Mouse (Mus musculus) layer of hippocampus, adult 8-10 months (tissue): ENCODE data around the gene Pdlim4. TPM values are rescaled to one million over a fixed set of nuclear protein-coding genes. Genes with fewer than 3 reads are reported as not detected.

Experiments
- DNase-seq, 2 experiments: peaks; one replicate each; pipeline ENCODE4 v3.0.0; 2022; ENCODE audit warnings: low spot score in 2 of 2
- total RNA-seq, 4 experiments: library from RNA; stranded (reverse); gene quantifications; 2 replicates each; pipeline ENCODE4 v1.2.4; 2022

Gene Pdlim4
- total RNA-seq, 4 experiments from 2014 or later, result 16.4 to 25.2 (median 21.2) TPM

DNA sequence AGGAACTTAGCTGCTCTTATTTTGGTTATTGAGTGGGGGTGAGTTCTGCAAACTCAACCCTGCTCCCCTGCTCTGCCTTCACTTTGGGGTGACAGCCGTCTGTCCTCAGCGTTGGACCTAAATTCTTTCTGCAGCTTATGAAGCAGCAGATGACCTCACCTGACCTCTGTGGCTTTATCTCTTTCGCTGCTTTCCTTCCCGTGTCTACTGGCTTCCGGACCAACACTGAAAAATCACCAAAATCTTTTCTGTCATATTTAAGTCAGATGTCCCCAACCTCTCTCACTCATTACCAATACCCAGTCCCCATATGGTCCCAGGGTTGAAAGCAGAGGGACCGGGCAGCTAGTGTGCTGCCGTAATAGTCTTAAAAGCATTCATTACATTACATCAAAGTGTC is 23.4 kb upstream of the Pdlim4 start:
- DNase-seq, result no peak

DNA sequence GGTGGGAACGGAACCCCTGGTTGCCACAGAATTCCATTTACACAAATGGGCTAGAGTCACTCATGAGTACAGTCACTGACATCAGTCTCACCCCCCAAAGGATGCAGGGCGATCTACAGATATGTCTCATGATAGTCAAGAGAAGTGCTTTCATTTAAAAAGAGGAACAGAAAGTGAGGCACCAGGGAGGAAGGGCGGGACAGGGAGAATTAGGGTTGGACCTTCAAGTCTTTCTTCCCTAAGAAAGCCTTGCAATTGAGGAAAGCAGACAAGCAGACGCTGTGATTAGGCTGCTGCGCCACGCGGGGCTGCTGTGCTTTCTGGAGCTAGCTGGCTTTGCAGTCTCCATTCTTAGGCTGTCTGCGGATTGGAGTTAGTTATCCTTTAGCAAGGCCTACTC is 22.9 kb upstream of the Pdlim4 start:
- no peak for DNase-seq

DNA sequence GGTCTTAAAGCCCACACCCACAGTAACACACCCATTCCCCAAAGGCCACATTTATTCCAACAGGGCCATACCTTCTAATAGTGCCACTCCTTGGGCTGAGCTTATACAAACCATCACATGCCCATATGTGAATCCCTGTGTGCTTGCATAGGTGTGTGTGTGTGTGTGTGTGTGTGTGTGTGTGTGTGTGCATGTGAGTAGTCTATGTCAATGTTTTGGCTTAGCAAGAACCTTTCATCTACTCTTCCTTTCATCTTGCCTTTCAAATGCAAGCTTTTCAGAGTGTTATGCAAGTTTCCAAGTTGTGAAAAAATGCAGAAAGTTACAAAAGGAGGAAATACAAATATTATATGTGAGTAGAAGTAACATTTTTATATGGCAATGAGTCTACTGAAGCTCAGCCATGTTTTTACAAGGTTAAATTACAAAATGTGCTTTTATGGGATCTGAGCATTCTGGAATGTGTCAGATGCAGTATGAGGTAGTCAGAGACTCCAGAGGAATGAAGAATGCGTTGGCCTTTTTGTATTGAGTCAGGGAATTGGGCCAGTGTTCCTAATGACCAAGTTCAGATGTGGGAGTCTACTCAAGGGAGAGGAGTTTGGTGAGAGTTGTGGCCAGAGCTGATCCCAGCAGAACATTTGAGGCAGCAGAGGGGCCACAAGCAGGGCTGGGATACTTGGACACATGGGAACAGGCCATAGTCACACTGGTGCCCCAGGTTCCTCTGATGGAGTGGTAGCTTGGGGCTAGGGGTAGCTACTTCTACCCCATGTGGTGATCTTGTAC is 21.5 kb upstream of the Pdlim4 start:
- DNase-seq, result no peak

DNA sequence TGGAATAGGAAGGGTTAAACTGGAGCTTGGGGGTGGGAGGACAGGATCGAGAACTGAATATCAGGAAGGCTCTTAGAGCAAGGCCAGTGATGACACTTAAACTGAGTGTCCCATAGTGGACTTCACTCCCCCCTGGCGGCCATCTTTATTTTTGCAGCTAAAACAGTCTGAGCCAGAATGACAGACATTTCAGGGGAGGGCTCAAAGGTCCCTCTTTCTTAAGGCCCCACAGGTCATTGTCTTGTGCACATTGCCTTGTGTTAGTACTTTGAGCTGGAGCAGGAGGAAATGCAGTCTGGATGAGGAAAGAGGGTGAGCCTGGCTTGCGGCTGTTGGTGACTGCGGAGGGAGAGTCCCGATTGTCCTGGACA is 20.1 kb upstream of the Pdlim4 start:
- DNase-seq, result peak in 1 of 2 experiments; percentile 74

DNA sequence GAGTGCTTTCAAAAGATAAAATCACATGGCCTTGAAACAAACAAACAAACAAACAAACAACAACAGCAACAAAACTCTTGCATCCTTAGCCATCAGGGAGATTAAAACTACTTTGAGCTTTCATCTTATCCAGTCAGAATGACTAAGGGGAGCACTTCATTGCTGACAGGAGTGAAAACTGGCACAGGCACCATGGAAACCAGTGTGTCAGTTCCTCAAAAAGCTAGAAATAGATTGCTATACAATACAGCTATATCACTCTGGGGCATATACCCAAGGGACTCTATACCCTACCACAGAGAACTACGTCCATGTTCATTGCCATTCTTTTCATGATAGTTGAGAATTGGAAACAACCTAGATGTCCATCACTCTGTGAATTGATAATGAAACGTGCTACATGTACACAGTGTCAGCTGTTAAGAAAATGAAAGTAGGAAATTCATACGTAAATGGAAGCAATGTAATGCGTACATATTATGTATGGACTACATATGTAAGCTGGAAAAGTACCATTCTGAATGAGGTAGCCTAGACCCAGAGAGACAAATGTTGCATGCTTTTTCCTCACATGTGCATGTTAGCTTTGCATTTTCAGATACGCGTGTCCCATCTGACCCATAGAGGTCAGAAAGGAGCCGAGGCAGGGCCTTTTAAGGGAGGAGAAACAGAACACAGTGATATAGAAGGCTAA is 19.6 kb upstream of the Pdlim4 start:
- DNase-seq, result no peak

DNA sequence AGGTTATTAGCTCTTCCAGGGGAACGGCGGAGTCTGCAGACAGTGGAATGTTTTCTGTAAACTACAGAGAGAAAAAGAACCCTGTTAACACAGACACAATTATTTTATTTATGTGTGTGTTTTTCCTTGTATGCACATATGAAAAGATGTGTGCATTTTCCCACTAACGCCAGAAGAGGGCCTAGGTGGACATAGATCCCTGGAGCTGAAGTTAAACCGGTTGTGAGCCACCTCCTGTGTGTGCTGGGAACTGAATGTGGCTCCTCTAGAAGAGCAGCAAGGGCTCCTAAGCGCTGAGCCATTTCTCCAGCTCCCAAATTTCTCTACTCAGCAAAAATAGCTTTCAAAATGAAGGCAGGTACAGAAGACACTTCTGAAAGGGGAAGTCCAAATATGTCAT is 17.0 kb upstream of the Pdlim4 start:
- no peak for DNase-seq

DNA sequence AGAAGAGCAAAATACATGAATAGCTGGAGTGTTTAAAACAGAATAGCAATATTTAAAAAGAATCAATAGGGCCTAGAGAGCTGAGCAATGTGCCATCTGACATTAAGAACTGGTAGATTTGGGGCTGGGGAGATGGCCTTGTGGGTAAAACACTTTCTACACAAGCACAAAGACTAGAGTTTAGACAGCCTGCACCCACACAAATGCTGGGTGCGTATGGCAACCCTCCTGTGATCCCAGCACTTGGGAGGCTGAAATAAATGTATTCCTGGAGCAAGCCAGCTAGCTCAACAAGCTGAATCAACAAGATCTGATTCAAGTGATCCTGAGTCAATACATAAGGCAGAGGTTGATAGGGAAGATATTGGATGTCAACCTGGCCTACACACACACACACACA is 16.2 kb upstream of the Pdlim4 start:
- no peak for DNase-seq

DNA sequence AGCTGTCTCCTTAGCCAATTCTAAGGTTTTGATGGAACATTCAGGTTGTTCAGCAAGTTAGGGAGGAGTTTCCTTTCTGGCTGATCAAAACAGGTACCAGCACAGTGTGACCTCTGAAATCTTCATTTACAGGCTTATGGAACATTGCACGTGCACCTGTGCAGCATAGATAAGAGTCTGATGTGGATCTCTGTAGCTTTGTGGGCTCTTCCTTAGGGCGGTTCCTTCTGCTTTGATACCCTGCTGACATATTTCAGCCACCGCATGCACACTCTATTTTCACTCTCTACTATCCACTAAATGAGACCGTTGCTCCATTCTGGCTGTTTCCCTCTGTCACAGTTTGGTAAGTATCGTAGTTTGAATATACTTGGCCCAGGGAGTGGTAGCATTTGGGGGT is 13.9 kb upstream of the Pdlim4 start:
- no peak for DNase-seq

DNA sequence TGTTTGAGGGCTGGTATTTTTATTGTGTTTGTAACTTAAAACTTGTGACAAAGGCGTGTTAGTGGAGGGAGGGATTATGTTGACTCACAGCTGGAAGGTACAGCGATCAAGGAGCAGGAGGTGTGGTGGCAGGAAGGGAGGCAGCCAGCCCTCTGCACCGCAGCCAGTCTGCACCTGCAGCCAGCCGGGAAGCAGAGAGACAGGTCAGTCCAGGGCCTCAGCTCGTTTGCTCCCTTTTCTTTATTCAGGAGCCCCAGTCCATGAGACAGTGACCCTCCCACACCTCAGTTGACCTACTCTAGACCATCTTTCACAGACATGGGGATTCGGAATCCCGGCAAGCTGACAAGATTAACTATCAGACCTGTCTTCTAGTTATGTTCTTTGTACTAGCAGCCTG is 11.6 kb upstream of the Pdlim4 start:
- no peak for DNase-seq

DNA sequence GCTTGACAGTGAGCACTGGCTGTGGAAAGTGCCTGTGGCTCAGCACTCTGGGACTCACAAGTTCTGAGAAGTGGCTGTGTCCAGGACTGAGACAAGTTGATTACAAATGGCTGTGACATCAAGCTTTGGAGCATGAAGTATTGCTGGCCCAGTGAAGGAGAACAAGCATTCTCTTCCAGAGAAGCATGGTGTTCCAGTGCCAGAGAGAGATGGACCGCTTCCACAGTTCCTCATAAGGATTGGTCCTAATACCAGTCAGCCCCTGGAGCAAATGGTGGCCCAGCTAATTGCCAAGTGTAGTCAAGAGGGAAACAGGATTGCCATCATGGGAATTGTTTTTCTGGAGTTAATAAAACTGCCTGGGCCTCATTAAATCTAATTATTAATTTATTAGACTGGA is 7.3 kb upstream of the Pdlim4 start:
- no peak for DNase-seq

DNA sequence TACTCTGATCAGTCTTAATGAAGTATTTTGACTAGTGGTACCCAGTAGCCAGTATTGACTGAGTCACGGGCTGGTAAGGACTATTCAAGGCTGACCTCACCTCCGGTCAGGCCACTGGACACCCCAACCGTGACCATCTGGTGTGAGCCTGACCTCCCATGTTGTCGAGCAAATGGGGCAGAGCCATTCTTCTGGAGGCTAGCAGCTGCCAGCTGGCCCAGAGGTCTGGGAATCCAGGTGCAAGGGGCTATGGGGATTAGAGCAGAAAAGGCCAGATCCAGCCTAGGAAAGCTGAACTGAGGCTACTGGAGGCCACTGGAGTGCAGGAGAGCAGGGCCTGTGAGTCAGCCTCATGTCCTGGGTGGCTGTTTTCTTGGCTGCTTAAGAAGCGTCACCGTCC is 6.5 kb upstream of the Pdlim4 start:
- no peak for DNase-seq

DNA sequence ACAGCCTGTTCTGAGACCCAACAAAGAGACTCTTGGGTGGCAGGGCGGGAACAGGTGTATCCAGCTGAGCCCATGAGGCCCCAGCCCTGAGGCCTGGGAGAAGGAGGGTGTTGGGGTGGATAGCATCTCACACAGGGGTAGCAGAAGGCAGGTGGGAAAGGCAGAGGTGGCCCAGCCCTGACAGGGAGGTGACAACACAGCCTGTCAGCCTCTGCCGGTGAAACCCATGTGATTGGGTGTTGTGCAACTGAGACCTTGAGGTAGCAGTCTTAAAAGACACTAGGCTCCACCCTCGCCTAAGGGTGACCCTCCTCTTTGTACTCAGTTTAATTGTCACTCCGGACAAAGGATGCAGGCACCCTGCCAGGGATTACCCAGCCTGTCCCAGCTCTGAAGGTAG is 4.5 kb upstream of the Pdlim4 start:
- no peak for DNase-seq

DNA sequence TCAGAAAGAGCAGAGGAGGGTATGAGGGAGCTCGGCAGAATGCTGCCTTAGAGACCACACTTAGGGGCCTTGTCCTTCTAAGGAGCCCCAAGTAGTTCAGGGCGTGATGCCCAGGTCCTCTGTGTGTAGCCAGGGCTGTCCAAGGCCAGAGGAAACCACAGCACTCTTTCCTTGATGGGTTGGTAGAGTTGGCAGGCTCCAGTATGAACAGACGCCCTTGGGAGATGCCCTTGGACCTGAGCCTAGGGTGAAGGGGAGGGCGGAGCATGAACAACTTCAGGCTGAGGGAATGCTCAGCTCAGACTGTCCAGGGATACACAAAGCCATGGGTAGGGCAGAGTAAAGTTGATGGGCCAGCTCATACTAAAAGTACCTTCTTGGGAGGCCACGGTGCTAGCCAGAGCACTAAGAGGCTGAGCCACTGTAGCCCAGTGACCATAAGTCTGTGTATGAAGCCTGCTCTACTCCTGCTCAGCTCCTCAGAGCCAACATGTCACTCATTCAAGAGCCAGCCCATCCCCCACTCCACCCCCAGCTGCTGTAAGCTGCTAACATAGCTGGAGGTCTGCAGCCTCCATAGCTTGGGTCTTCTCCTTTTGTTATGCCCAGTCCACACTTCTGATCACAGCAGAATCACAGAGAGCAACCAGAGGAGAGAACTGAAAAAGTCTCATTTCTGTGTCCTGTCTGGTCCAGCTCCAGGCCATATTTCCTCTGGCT is 3.1 kb upstream of the Pdlim4 start:
- DNase-seq, result no peak

DNA sequence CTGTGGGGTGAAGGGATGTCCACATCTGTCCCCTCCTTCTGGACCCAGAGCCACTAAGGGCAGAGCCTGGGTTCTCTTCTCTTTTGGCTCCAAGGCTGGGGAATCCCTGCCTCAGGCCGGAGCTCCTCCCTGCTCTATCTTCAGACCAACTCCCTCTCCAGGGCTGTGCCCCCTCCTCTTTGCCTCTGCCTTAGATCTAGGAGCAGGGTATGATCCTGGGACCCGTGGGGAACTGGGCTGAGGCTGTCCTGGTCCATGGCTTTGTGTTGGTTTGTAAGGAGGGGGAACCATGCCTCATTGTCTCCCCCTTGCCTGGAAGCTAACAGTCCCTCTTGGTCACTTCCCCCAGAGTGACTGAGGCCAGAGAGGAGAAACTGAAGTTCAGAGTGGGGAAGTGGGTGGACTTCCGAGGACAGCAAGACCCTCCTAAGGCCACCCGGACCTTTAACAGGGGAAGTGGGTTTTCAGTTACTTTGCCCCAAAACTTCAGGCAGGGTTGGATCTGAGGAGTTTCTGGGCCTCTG is 756 bp downstream of the Pdlim4 start:
- DNase-seq, result no peak

DNA sequence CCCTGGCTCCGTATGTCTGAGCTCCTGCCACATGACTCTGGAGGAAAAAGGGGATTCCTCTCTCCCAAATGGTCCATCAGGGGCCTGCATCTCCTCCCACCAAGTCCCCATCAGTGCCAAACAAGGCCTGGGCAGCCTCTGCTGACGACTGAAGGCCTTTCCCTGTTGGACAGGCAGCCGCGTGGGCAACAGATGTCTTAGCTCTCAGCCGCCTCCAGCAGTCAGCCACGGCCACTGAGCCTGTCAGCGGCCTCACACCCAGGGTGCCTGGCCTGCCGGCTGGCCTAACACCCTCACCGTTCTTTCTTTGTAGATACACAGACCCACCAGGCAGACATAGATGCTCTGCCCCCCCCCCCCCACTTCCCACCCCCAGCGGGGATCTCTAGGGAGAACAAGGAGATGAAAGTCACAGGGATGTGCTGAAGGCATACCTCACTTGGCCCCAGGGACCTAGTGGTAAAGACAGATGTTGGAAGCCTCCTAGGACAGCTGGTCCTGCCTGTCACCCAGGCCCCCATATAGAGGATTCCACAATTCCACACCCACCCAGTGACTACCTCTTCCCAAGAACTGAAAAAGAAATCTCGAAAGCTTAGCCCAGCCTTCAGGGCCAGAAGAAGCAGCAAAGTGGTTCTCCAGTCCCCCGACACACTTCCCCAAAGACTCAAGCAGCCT is 1.4 kb downstream of the Pdlim4 start:
- no peak for DNase-seq

DNA sequence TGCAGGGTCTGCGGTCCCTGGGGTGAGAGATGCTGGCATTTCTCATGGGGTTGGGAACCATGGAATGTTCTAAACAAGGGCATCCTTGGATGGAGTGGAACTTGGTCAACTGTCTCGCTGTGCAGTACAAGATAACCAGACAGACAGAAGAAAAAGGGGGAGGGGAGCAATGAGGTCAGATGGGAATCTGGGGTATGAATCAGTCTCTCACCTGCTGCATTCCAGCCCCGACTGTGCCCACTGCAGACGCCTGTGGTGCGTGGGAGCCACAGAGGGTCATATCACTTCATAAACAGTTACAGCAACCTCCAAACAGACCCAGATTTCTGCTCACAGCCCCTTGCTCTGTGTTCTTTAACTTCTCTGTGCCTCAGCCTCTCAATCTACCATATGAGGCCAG is 2.4 kb downstream of the Pdlim4 start:
- DNase-seq, result no peak

DNA sequence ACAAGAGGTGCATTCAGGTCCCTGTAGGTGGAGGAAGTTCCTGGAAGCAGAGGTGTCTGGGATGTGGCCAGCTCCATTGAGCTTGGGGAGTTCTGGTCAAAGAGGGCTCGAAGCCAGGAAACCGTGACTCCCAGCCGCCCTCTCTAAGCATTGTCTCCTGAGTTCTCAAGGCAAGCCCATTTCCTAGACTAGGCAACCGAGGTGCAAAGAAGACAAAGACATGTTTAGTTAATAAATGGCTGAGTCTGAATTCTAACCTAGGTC is 3.0 kb downstream of the Pdlim4 start:
- no peak for DNase-seq

DNA sequence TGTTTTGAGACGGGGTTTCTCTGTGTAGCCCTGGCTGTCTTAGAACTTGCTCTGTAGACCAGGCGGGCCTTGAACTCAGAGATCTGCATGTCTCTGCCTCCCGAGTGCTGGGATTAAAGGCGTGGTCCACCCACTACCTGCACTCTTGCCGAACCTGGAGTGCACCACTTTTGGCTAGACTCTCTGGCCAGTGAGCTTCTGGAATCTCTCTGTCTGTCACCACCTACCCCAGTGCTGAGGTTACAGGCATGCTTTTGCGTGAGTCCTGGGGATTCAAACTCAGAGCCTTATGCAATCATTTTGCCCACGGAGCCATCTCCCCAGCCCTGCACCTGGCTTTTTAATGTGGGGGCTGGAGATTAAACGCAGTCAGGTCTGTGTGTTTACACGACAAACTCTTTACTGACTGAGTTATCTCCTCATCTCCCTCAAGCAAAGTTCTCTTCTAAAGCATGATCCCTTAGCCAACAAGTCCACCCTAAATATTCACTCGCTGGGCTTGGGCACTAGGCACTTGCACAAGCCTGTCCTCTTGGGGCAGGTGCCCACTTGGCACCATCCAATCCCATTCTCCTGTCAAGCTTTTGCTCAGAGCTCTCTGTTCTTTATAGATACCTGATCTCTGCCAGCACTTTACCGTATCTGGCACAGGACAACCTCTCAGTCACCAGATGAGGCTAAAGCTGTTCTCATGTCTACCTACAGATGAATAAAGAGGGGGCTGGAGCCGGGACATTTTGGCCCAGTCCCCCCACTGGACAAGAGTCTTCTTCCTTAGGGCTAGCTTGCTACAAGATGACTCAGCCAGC is 3.5 kb downstream of the Pdlim4 start:
- DNase-seq, result no peak

DNA sequence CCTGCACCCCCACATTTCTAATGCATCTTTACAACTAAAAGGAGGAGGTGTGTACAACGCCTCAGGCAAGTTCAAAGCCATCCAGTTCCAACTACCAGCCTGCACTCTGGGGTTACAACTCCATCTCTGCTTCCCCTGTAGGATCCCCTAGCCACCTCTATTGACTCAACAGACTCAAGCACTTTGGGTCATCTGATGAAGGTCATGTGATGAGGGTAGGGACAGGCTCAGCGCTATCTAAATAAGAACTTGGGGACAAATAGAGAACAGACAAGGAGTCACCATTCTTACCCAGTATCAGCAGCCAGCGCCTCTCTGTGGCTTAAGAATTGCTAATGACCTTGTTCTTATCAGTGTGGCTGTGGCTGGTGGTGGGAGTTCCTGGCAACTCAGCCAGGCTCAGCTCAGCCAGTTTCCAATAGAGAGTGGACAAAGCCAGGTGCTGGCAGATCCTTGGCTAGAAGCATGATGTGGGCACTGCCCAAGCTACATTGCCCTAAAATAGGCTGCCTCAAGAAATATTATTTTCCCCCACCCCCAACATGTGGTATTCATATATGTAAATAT is 4.3 kb downstream of the Pdlim4 start:
- DNase-seq, result no peak

DNA sequence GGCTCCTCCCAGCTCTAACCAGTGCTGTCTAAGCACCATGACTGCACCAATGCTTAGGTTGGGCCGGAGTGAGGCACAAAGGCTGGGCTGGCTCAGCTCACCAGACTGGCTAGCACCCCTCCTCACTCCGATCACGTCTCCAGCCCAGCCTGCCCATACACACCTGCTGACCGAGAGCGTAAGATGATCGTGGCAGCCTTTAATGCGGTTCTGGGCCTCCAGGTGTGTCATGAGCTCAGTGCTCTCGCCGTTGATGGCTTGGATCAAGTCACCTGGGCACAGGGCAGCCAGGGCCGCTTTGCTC is 5.4 kb downstream of the Pdlim4 start:
- no peak for DNase-seq
